Mouse (Mus musculus) spleen, embryonic (tissue): ENCODE data around the gene Defb19.

Experiments used
- CTCF ChIA-PET: fragments of 350-600 bp; sonication (Branson Sonifier 250); formaldehyde crosslinking; loops from one replicate; lab custom pipeline; 2022; lab: Charles Lee

Defb19 gene

GRCm38 (mm10) chr2:152586926-152587560 lies 6.9 kb upstream of the Defb19 start:
- CTCF ChIA-PET: no interaction called here

GRCm38 (mm10) chr2:152580612-152581011 lies 500 bp upstream of the Defb19 start:
- CTCF ChIA-PET: no interaction called here

- CTCF ChIA-PET: no interaction called here
These were observed 6.6 kb downstream of the Defb19 start for GRCm38 (mm10) chr2:152573484-152573883.

- CTCF ChIA-PET: no interaction called here
These were observed 7.9 kb downstream of the Defb19 start, which contains the start of gene Defb21 for GRCm38 (mm10) chr2:152572114-152572794. Defb21 (plus strand) TSS chr2:152572744.

- CTCF ChIA-PET: no interaction called here
These were observed 9.8 kb downstream of the Defb19 start for GRCm38 (mm10) chr2:152570313-152570712.

- CTCF ChIA-PET: no interaction called here
These were observed 10.2 kb downstream of the Defb19 start for GRCm38 (mm10) chr2:152569881-152570280.

GRCm38 (mm10) chr2:152569038-152569437 lies 11.1 kb downstream of the Defb19 start, which contains the start of gene Gm17416:
Gm17416 (plus strand) TSS chr2:152569338.
- CTCF ChIA-PET: no interaction called here

- CTCF ChIA-PET: no interaction called here
These were observed 23.5 kb downstream of the Defb19 start for GRCm38 (mm10) chr2:152556655-152557054.

GRCm38 (mm10) chr2:152553774-152554423 lies 26.2 kb downstream of the Defb19 start:
- CTCF ChIA-PET: no interaction called here

GRCm38 (mm10) chr2:152548124-152548523 lies 32.0 kb downstream of the Defb19 start:
- CTCF ChIA-PET: no interaction called here

GRCm38 (mm10) chr2:152544691-152545090 lies 35.4 kb downstream of the Defb19 start:
- CTCF ChIA-PET: no interaction called here

- CTCF ChIA-PET: no interaction called here
These were observed 36.6 kb downstream of the Defb19 start for GRCm38 (mm10) chr2:152543478-152543877.

GRCm38 (mm10) chr2:152542897-152543296 lies 37.2 kb downstream of the Defb19 start:
- CTCF ChIA-PET: no interaction called here

GRCm38 (mm10) chr2:152541979-152542378 lies 38.1 kb downstream of the Defb19 start:
- CTCF ChIA-PET: no interaction called here

GRCm38 (mm10) chr2:152539944-152540710 lies 40.0 kb downstream of the Defb19 start, which contains the start of gene Defb29:
Defb29 (minus strand) TSS chr2:152540098.
- CTCF ChIA-PET: no interaction called here
